Mouse (Mus musculus) testis, adult 2 months (tissue): ENCODE measurements around the gene Rbfox3.

ENCODE experiments used
- CTCF ChIP-seq: fragments of 200-500 bp; IDR thresholded peaks from 2 replicates; pipeline ENCODE4 v1.5.1; 2012; ENCODE audit warnings: low read depth, mild to moderate bottlenecking, inconsistent platforms, low read length, moderate library complexity; ENCODE audit not compliant: control insufficient read depth, insufficient read depth, insufficient replicate concordance
- POLR2A ChIP-seq: fragments of 200-500 bp; IDR thresholded peaks from 2 replicates; pipeline ENCODE4 v1.6.1; 2012; ENCODE audit warnings: low read depth, mild to moderate bottlenecking, inconsistent platforms, low read length, moderate library complexity; ENCODE audit not compliant: control insufficient read depth

- TF ChIP-seq CTCF, result no peak
- no peak for TF ChIP-seq POLR2A
These were observed 424.3 kb downstream of the Rbfox3 start for GRCm38 (mm10) chr11:118486881-118487772.
